Mouse (Mus musculus): Measurements from ENCODE around the gene Tmtc2.

- TF ChIP-seq MEF2A (IDR thresholded peaks at IDR 0.05; ENCODE audit: borderline replicate concordance, low read depth, low read length) (no peak), EP300 (IDR thresholded peaks at IDR 0.05; ENCODE audit: low read length) (no peak), MAFK (IDR thresholded peaks at IDR 0.05; ENCODE audit: insufficient replicate concordance, low read length) (no peak), ZMIZ1 (IDR thresholded peaks at IDR 0.05; ENCODE audit: low read depth, low read length) (no peak), CTCF (conservative IDR thresholded peaks at IDR 0.05 in 1 of 2, IDR thresholded peaks at IDR 0.05 in 1 of 2; ENCODE audit: low read depth in 2 of 2, low read length in 2 of 2) (no peak), NRF1 (IDR thresholded peaks at IDR 0.05; ENCODE audit: low read depth, low read length) (no peak)
Observed at GRCm38 (mm10) chr10:105402481-105402779, 171.8 kb downstream of the Tmtc2 start.

Measured in CH12.LX (cell line).